Mouse (Mus musculus) urinary bladder, postnatal 14 days (tissue): ENCODE results near the gene Olfr194.
"Not testable (repeated sequence)": the region's sequence is repeated elsewhere in the genome, so short reads cannot be mapped to it uniquely, and the experiment has no call there.

Source experiments
- DNase-seq: peaks from one replicate; pipeline ENCODE4 v3.0.0; 2021; ENCODE audit warnings: low spot score

Olfr194 gene

GRCm38 (mm10) chr16:59120969-59121368 lies at the start of gene Olfr194:
Gene Olfr194 (minus strand): TSS chr16:59121069.
- no peak for DNase-seq

GRCm38 (mm10) chr16:59170354-59170753 lies 49.5 kb upstream of the Olfr194 start, which contains the start of gene Olfr196:
Gene Olfr196 (minus strand): TSS chr16:59170454.
- no peak for DNase-seq

- DNase-seq, result no peak
These were observed 31.1 kb upstream of the Olfr194 start for GRCm38 (mm10) chr16:59151996-59152395.

- DNase-seq, result no peak
These were observed 25.9 kb upstream of the Olfr194 start, which contains the start of gene Olfr195 for GRCm38 (mm10) chr16:59146746-59147145. Gene Olfr195 (plus strand): TSS chr16:59147046.

- DNase-seq, result no peak
These were observed 20.2 kb upstream of the Olfr194 start for GRCm38 (mm10) chr16:59141105-59141504.

GRCm38 (mm10) chr16:59130740-59131139 lies 9.9 kb upstream of the Olfr194 start:
- no peak for DNase-seq

- no peak for DNase-seq
These were observed 9.1 kb downstream of the Olfr194 start, which contains the start of gene Olfr193 for GRCm38 (mm10) chr16:59111781-59112180. Gene Olfr193 (minus strand): TSS chr16:59111881.

- not testable (repeated sequence) for DNase-seq
These were observed 12.3 kb downstream of the Olfr194 start for GRCm38 (mm10) chr16:59108522-59108921.

GRCm38 (mm10) chr16:59105312-59105711 lies 15.6 kb downstream of the Olfr194 start:
- DNase-seq, result no peak

- DNase-seq, result not testable (repeated sequence)
These were observed 31.1 kb downstream of the Olfr194 start, which contains the start of gene Olfr191 for GRCm38 (mm10) chr16:59089722-59090121. Gene Olfr191 (minus strand): TSS chr16:59089822.

- DNase-seq, result not testable (repeated sequence)
These were observed 39.8 kb downstream of the Olfr194 start for GRCm38 (mm10) chr16:59081113-59081512.

- no peak for DNase-seq
These were observed 43.0 kb downstream of the Olfr194 start, which contains the start of gene Olfr190 for GRCm38 (mm10) chr16:59077905-59078304. Gene Olfr190 (minus strand): TSS chr16:59078005.

GRCm38 (mm10) chr16:59073520-59073919 lies 47.3 kb downstream of the Olfr194 start:
- DNase-seq, result no peak

GRCm38 (mm10) chr16:59071755-59072154 lies 49.1 kb downstream of the Olfr194 start:
- DNase-seq, result no peak
